Mouse (Mus musculus) gastrocnemius, postnatal 10 days (tissue): ENCODE measurements at regions not wholly inside any gene's neighbourhood (a gene's known extent, or its start where the extent isn't known, plus 50 kb on each side); places are given as distances from the start of the nearest gene placed in this dataset.
A peak's percentile ranks its signal among the peaks of the same experiment; 100 is the strongest.
"Not testable (repeated sequence)": the region's sequence is repeated elsewhere in the genome, so short reads cannot be mapped to it uniquely, and the experiment has no call there.

Experiments
- DNase-seq: peaks from one replicate; pipeline ENCODE4 v3.0.0; 2021; ENCODE audit warnings: mixed read lengths

DNA sequence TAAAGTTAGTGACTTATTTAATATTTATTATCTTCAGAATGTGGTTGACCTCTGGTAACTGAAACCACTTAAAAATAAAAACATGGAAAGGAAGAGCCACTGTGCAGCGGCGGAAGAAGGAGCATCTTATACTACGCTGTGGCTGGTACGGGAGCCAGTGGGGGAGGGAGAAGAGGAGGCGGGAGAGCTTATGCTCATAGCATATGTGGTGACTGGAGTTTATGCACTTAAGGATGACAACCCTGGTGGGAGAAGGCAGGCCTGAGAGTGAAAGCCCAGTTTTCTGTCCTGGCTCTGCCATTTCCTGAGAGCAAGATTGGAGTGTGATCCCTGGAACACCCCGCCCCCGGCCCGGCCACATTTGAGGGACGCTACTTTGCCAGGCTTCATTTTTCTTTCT, 145.5 kb downstream of the Tsen15 start:
- DNase-seq, result no peak

- no peak for DNase-seq
These were observed 147.1 kb downstream of the Tsen15 start for GRCm38 (mm10) chr1:152239376-152239775.

- DNase-seq, result no peak
These were observed 145.4 kb upstream of the 1700025G04Rik start for GRCm38 (mm10) chr1:152235212-152235792.

GRCm38 (mm10) chr1:152234716-152235115, 144.8 kb upstream of the 1700025G04Rik start:
- DNase-seq, result no peak

DNA sequence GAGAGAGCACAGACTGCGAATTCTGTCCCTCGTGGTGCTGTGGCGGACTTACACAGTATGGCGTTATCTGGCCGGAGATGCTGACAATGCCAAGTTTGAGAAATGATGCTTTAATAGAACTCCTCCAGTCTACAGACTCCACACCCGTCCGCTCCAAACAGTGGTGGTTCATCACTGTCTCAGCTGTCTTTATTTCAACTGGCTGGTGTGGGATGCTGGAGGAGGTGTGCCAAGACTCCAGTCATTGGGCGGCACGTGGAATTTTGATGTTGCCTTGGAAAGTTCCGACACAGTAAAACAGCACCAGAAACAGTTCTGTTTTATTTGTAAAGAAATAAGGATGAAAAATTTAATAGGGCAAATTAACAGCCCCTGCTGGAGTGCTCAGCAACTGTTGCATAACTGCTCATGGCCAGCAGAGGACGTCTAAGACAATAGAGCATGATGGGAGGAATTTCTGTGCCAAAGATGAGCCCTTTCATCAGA, 141.8 kb upstream of the 1700025G04Rik start:
- no peak for DNase-seq

DNA sequence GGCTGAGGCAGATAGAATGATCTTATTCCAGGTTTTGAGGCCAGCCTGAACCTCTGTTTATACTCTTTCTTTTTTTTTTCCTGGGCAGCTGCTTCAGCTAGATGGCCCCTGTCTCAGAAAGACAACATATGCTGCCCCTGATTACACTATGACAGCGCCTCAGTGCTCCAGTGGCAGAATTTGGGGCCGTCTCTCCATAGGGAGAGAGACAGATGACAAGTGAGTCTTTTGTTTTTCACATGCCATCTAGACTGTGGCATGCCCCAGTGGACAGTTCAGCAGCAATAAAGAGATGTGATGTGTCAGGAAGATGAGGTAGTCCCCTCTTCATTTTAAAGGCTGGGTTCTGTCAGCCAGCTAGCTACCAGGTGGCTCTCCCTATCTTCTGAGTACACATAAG, 139.8 kb upstream of the 1700025G04Rik start:
- no peak for DNase-seq

- DNase-seq, result no peak
These were observed 136.1 kb upstream of the 1700025G04Rik start for GRCm38 (mm10) chr1:152226049-152226448.

- no peak for DNase-seq
These were observed 133.7 kb upstream of the 1700025G04Rik start for GRCm38 (mm10) chr1:152223666-152224065.

GRCm38 (mm10) chr1:152220804-152221565, 131.1 kb upstream of the 1700025G04Rik start:
- no peak for DNase-seq

- DNase-seq, result not testable (repeated sequence)
These were observed 129.8 kb upstream of the 1700025G04Rik start for GRCm38 (mm10) chr1:152219752-152220151.

GRCm38 (mm10) chr1:152217404-152217803, 127.5 kb upstream of the 1700025G04Rik start:
- DNase-seq, result no peak

DNA sequence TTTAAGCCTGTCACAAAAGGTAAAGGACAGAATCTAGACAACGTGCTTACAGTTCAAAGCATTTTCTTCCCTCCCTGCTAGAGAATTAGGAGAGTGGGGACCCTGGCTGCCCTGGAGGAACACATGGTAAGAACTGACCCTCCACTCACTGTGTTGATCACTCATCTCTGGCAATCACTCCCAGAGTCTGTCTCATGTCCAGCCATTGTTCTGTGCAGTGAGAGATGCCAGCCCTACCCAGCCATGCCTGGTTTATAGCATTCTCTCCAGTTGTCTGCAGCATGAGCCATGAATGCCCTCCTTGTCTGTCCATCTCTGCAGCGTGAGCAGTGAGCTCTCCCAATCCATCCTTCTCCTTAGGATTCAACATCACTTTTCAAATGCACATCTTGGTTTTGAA, 124.5 kb upstream of the 1700025G04Rik start:
- no peak for DNase-seq

DNA sequence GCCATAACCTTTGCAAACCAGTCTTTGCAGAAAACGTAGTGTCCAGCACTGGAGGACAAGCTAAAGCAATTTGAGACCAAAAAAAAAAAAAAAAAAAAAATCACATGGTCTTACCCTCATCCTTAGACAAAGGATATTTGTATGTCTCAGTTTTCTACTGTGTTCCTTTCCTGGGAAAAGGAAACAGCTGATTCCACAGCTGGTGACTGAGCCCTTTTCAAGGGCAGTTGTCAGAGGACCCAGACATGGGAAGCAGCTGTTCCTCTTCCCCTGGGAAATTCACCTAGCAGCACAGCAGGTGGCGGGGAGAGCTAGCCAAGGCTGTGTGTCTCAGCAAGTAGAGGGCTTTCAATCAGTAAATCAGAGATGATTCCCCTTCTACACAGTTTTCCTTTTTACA, 113.3 kb upstream of the 1700025G04Rik start:
- peak; percentile 35 for DNase-seq

GRCm38 (mm10) chr1:152188700-152189099, 98.8 kb upstream of the 1700025G04Rik start:
- no peak for DNase-seq

- DNase-seq, result no peak
These were observed 95.0 kb upstream of the 1700025G04Rik start for GRCm38 (mm10) chr1:152184956-152185355.

- no peak for DNase-seq
These were observed 86.5 kb upstream of the 1700025G04Rik start for GRCm38 (mm10) chr1:152176267-152176970.

- DNase-seq, result no peak
These were observed 85.8 kb upstream of the 1700025G04Rik start for GRCm38 (mm10) chr1:152175691-152176090.

- DNase-seq, result no peak
These were observed 84.5 kb upstream of the 1700025G04Rik start for GRCm38 (mm10) chr1:152174464-152174863.

DNA sequence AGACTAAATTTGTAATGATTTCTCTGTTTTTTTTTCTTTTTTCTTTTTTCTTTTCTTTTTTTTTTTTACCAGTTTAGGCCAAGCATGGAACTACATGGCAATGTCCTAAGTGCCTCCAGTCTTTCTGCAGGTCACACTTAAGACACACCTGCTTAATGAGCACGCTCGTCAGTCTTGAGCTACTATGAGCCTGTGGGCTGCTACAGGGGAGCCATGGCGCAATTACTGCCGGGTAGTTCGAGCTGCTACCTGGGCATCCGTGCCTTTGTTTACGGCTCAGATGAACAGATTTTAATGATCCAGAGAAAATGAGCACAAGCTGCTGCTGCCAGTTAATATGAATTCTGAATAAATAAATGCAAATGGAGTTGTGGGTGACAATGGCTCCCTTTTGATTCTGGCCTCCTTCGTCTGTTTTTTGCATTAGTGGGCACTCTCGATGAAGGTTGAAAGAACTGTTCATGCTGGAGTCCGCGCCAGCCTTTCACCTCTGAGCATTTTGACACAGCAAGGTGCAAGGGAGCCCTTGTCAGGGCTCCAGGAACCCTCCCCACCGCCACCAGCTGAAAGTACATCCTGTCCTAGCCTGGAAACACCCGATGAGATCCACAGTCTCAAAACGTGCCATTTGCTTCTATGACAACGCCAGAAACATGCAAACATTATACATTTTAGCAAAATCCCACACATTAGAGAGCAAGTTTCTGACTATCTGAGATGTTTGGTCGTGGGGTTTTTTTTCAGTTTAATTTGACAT, 81.3 kb upstream of the 1700025G04Rik start:
- no peak for DNase-seq

- DNase-seq, result no peak
These were observed 80.7 kb upstream of the 1700025G04Rik start for GRCm38 (mm10) chr1:152170583-152170982.

- DNase-seq, result no peak
These were observed 79.6 kb upstream of the 1700025G04Rik start for GRCm38 (mm10) chr1:152169508-152169907.

DNA sequence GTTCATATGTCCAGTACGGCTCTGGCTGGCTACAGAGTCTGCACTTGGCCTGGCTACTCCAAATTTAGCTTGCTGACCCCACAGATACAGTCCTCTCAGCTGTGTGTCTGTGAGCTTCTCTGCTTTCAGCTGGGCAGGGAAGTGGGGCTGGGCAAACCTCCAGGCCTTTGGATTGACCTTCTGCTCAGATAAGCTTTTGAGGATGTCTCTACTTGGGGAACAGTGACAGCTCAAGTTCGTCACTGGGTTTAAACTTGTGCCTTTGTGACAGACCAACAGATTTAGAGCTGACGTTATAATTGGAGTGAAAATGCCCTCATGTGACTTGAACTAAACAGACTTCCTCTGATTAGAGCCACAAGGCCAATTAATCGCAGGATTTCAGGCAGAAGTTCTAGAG, 78.4 kb upstream of the 1700025G04Rik start:
- peak; percentile 80 for DNase-seq
